Mouse (Mus musculus): ENCODE data around the gene Dap3.

- TF ChIP-seq ZNF384 (IDR thresholded peaks at IDR 0.05; ENCODE audit: low read depth, low read length) (no peak), CHD2 (IDR thresholded peaks at IDR 0.05; ENCODE audit: low read depth, low read length) (no peak), HCFC1 (IDR thresholded peaks at IDR 0.05; ENCODE audit: borderline replicate concordance, insufficient read depth, low read length) (no peak), MAFK (IDR thresholded peaks at IDR 0.05; ENCODE audit: insufficient read depth, low read depth, low read length) (no peak), ZC3H11A (IDR thresholded peaks at IDR 0.05; ENCODE audit: borderline replicate concordance, low read depth, low read length) (no peak)
Observed at GRCm38 (mm10) chr3:88923989-88924591, 26.9 kb downstream of the Dap3 start.
